Mouse (Mus musculus) erythroblast, embryonic 14.5 days (primary cell): ENCODE results near the gene Cib3. TPM values are rescaled to one million over a fixed set of nuclear protein-coding genes. Genes with fewer than 3 reads are reported as not detected.

ENCODE experiments used
- H3K27me3 ChIP-seq: 2 replicates; pipeline ENCODE4 v1.6.1; 2012; ENCODE audit warnings: inconsistent platforms; ENCODE audit not compliant: control insufficient read depth
- H3K36me3 ChIP-seq: 2 replicates; pipeline ENCODE4 v1.6.1; 2012; ENCODE audit warnings: mild to moderate bottlenecking, inconsistent platforms; ENCODE audit not compliant: control insufficient read depth
- H3K4me1 ChIP-seq: 2 replicates; pipeline ENCODE4 v1.6.1; 2012; ENCODE audit warnings: inconsistent platforms; ENCODE audit not compliant: control insufficient read depth
- H3K4me3 ChIP-seq: replicated peaks from 2 replicates; pipeline ENCODE3; 2012; ENCODE audit warnings: moderate library complexity, mild to moderate bottlenecking, inconsistent platforms
- H3K9me3 ChIP-seq: 2 replicates; pipeline ENCODE4 v1.6.1; 2012; ENCODE audit warnings: low read length, inconsistent platforms, mixed read lengths; ENCODE audit not compliant: control insufficient read depth
- GATA1 ChIP-seq: IDR thresholded peaks from 2 replicates; pipeline ENCODE4 v1.6.1; 2012; ENCODE audit warnings: low read length, inconsistent platforms, mixed read lengths
- TAL1 ChIP-seq: IDR thresholded peaks from 3 replicates; pipeline ENCODE4 v1.6.1; 2012; ENCODE audit warnings: low read length, inconsistent platforms, mixed read lengths
- polyA plus RNA-seq: library from polyadenylated mRNA; stranded (reverse); fragments of >175 nt; gene quantifications from 2 replicates; pipeline ENCODE4 v1.2.3, GENCODE M21; 2012

Cib3 gene
- polyA plus RNA-seq: not detected in 2 replicates

DNA sequence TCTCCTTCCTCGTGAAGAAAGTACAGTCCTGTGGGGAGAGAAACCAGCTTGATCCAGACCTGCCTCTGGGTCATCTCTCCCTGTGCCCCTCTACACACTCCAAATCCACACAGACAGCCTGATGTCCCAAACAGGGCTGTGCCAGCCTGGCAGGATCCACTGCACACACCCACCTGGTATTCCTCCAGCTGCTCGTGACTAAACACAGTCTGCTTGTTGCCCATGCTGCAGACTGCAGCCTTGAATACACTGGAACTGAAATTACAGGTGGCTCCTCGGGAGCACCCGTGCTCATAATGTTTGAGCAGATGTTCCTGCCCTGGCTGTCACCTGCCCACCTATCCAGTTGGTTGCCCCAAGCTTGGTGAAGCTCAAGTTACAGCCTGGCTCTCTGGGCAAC, at the start of gene Cib3:
Gene Cib3, minus strand, starts transcription at position 87 of the 400 bp plus-strand sequence.
- H3K27me3 ChIP-seq: peaks cover 20% of the 10 kb centered on the region
- no peak within 1 kb of the TSS for H3K4me3 ChIP-seq
- no peak for TF ChIP-seq GATA1
- no peak for TF ChIP-seq TAL1
- no peaks in the 10 kb centered on the region for H3K36me3 ChIP-seq
- H3K9me3 ChIP-seq: no peaks in the 10 kb centered on the region
- no peaks in the 10 kb centered on the region; the same call in 1 of the 2 replicates for H3K4me1 ChIP-seq

DNA sequence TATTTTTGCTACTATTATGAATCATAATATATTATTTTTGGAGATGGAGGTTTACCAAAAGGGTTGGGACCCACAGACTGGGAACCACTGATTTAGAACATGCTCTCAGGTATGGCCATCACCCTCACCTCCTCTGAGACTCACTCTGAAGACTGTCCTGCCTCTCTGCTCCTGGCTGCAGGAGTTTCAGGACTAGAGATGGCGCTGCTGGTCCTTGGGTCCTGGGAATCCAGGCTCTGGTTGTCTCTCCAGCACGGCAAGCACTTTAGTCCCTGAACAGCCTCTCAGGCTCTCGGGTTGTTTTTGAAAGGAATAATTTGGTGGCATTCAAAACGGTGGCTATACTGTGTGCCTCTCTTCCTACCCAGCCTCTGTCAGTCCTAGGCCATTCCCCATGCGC, 49.2 kb upstream of the Cib3 start:
- TF ChIP-seq TAL1 (no peak), GATA1 (no peak)
- H3K36me3 ChIP-seq: peaks cover 5% of the 10 kb centered on the region
- H3K4me3 ChIP-seq: no peak overlapping the region
- no peaks in the 10 kb centered on the region for H3K4me1 ChIP-seq
- H3K27me3 ChIP-seq: no peaks in the 10 kb centered on the region
- H3K9me3 ChIP-seq: no peaks in the 10 kb centered on the region

DNA sequence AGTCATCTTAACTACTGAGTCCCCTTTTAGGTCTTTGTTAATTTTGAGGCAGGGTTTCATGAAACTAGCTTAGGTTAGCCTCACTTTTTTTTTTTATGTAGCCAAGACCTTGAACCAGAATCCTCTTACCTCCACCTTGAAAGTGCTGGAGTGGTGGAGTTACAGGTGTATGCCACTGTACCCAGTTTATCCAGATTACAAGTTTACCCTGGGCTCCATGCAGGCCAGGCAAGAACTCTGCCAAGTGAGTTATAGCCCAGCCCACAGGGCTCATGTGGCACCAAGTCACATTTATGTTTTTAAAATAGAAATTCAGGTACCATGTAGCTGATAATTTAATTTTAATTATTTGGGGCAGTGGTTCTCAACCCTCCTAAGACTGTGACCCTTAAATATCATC, 48.8 kb upstream of the Cib3 start:
- Histone ChIP-seq H3K4me3 (no peak overlapping the region), H3K36me3 (peaks cover 7% of the 10 kb centered on the region), H3K27me3 (no peaks in the 10 kb centered on the region), H3K9me3 (no peaks in the 10 kb centered on the region), H3K4me1 (no peaks in the 10 kb centered on the region)
- TF ChIP-seq TAL1 (no peak), GATA1 (no peak)

DNA sequence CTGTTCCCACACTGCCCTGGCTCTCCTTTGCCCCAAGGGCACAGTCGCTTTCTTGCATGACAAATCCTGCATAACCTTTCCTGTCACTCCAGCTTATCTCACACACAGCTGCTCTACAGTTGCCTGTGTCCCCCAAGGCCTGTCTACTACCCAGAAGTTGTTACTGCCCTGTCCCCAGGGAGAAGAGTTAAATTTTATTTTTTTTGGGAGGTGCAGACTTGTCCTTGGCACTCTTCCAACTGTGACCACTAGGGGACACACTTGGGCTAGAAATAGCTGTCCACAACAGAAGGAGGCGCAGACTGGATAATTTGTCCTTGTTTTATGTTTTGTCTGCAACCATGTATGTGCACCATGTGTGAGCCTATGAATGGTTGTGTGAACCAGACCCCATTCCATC, 48.4 kb upstream of the Cib3 start:
- TF ChIP-seq TAL1 (no peak), GATA1 (no peak)
- Histone ChIP-seq H3K27me3 (no peaks in the 10 kb centered on the region), H3K4me3 (no peak overlapping the region), H3K36me3 (peaks cover 8% of the 10 kb centered on the region), H3K9me3 (no peaks in the 10 kb centered on the region), H3K4me1 (no peaks in the 10 kb centered on the region)

DNA sequence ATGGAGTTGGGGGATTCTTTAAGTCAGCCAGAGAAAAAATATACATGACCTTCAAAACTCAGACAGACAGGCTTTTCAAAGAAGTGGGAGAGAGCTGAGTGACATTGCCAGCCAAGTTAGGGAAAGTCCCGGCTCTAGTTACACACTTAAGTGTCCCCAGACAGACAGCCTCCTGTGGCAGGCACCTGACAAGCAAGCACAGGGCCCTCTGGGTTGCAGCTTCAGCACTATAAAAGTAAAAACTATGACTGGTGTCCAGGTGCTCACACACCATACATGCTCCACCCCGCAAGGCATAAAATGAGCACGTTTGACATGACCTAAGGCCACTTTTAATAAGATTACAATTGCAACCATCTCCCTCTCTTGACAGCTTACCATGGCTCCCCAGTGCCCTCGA, 47.9 kb upstream of the Cib3 start:
- TF ChIP-seq TAL1 (no peak), GATA1 (no peak)
- no peaks in the 10 kb centered on the region for H3K27me3 ChIP-seq
- H3K9me3 ChIP-seq: no peaks in the 10 kb centered on the region
- H3K4me3 ChIP-seq: no peak overlapping the region
- no peaks in the 10 kb centered on the region for H3K4me1 ChIP-seq
- peaks cover 13% of the 10 kb centered on the region for H3K36me3 ChIP-seq

DNA sequence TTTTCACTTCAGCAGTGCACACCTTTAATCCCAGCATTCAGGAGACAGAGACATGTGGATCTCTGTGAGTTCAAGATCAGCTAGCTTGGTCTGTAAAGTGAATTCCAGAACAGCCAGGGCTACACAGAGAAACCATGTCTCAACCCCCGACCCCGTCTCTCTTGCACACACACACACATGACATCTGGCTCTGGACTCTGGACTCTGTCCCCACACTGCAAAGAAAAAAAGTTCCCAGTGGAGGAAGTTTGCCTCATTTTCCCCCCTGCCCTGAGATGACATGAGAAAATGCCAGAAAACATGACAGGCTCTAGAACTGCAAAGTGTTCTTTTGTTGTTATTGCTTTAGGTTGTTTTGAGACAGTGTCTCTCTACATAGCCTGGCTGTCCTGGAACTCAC, 47.2 kb upstream of the Cib3 start:
- Histone ChIP-seq H3K4me3 (no peak overlapping the region), H3K4me1 (no peaks in the 10 kb centered on the region), H3K36me3 (peaks cover 20% of the 10 kb centered on the region), H3K9me3 (no peaks in the 10 kb centered on the region), H3K27me3 (no peaks in the 10 kb centered on the region)
- TF ChIP-seq TAL1: no peak
- no peak for TF ChIP-seq GATA1

DNA sequence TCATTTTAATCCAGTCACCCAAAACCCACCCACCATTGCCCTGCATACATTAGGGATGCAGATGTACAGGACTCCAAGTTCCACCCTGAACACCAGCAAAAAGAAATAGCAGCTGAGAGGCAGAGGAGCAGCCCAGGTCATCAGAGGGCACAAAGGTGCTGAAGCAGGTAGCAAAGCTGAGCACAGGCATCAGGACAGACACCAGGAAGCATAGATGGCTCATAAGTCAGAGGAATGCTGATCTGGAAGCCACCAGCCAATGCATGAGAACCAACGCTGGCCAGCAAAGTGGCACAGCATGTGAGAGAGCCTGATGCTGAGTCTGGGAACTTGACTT, 45.2 kb upstream of the Cib3 start:
- Histone ChIP-seq H3K36me3 (peaks cover 38% of the 10 kb centered on the region), H3K27me3 (no peaks in the 10 kb centered on the region)

DNA sequence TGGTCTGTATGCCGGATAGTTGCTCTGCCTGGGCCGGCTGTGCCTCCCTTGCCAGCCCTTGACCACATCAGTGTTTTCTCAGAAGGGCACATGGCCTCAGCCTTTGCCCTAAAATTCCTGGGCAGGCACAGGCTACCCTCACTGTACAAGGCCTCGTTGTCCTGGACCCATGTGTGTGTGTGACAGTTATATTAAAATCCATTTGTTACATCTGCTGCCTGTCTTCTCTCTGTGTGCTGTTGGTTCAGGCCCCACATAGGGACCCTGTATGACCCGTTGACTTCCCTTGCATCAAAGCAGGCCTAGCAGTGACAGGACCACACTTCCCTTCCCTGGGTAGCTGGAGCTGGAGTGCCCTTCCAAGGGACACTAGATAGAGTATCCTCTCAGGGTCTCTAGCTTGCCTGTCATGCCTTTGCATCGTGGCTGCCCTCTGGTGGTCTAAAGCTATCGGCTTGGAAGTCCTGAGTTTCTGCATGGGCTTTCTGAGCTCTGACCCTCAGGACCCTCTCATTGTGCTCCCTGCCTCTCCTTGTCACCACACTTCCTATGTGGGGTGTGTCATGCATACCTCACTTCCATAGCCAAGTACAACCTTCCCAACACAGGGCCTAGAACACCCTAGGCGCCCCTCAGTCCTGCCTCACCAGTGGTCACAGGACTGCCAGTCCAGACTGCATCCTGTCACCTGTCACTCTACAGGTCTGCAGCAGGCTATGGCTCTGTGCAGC, 44.7 kb upstream of the Cib3 start:
- no peaks in the 10 kb centered on the region for H3K4me1 ChIP-seq
- no peak for TF ChIP-seq TAL1
- no peak for TF ChIP-seq GATA1
- peaks cover 43% of the 10 kb centered on the region for H3K36me3 ChIP-seq
- H3K9me3 ChIP-seq: no peaks in the 10 kb centered on the region
- no peak overlapping the region for H3K4me3 ChIP-seq
- no peaks in the 10 kb centered on the region for H3K27me3 ChIP-seq

More for the DNA sequence above, 45.2 kb upstream of the Cib3 start:
- TF ChIP-seq GATA1: no peak
- Histone ChIP-seq H3K9me3 (no peaks in the 10 kb centered on the region), H3K4me1 (no peaks in the 10 kb centered on the region), H3K4me3 (no peak overlapping the region)

DNA sequence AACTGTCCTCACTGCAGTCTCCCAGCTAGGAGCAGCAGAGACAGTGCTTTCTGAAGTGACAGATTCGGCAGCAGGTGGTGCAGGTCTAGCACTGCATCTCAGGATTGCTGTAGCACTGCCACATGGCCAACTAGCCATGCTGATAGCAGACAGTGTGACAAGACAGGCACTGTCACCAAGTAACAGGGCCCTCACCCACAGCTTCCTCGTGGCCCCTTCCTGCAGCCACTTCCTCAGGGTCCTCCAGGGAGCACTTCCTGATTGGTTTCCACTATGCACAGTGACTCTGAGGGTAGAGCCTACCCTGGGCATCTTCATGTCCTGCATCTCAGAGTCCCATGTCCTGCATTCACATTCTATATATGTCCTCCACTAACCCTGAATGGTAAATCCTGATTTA, 32.0 kb upstream of the Cib3 start:
- TF ChIP-seq GATA1 (no peak), TAL1 (no peak)
- peaks cover 60% of the 10 kb centered on the region for H3K36me3 ChIP-seq

DNA sequence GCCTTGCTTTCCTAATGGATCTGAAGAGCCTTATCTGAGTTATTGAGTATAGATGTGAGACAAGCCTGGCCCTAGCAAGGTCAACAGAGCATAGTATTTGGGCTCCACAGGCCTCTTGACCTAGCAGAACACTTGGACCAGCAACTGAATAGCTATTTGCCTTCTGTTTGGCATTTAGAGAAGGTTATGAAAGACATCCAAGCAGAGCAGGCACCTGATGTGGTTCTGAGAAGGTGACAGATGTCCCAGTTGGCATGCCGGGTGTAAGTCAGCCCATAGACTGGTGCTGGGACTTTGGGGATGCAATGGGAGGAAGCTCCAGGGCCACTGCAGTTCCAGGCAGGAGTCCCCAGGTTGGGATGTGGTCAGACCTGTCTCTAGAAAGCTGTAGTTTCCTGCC, 29.6 kb upstream of the Cib3 start:
- Histone ChIP-seq H3K36me3 (peaks cover 42% of the 10 kb centered on the region), H3K9me3 (no peaks in the 10 kb centered on the region), H3K4me3 (no peak overlapping the region), H3K27me3 (no peaks in the 10 kb centered on the region), H3K4me1 (peaks cover 44% of the 10 kb centered on the region)
- no peak for TF ChIP-seq TAL1
- no peak for TF ChIP-seq GATA1

More for the DNA sequence above, 32.0 kb upstream of the Cib3 start:
- Histone ChIP-seq H3K9me3 (no peaks in the 10 kb centered on the region), H3K4me3 (no peak overlapping the region), H3K4me1 (peaks cover 40% of the 10 kb centered on the region), H3K27me3 (no peaks in the 10 kb centered on the region)
